Mouse (Mus musculus) hindbrain, embryonic 16.5 days (tissue): ENCODE results near the gene Rnf166. TPM values are rescaled to one million over a fixed set of nuclear protein-coding genes. Genes with fewer than 3 reads are reported as not detected.
A peak's percentile ranks its signal among the peaks of the same experiment; 100 is the strongest.

Experiments used
- ATAC-seq: fragments of 200-750 bp; cut with Nextera tagmentation; 2 replicates; pipeline ENCODE4 v1.8.0; 2017; ENCODE audit warnings: moderate TSS enrichment, moderate library complexity
- H3K27ac ChIP-seq: fragments of 300-500 bp; sonication (generic); 2 replicates; pipeline ENCODE4 v1.5.1; 2014; ENCODE audit warnings: low read depth, mild to moderate bottlenecking, control low read depth, low read length, moderate library complexity
- H3K27me3 ChIP-seq: fragments of 300-500 bp; sonication (generic); replicated peaks from 2 replicates; pipeline ENCODE4 v1.6.1; 2014; ENCODE audit warnings: low read length; ENCODE audit not compliant: control insufficient read depth, insufficient read depth
- H3K36me3 ChIP-seq: fragments of 300-500 bp; sonication (generic); 2 replicates; pipeline ENCODE4 v1.6.1; 2014; ENCODE audit warnings: mild to moderate bottlenecking, low read length, moderate library complexity, mixed read lengths; ENCODE audit not compliant: control insufficient read depth, insufficient read depth
- H3K4me1 ChIP-seq: fragments of 300-500 bp; sonication (generic); 2 replicates; pipeline ENCODE4 v1.6.1; 2014; ENCODE audit warnings: low read depth, low read length; ENCODE audit not compliant: control insufficient read depth, insufficient read depth
- H3K4me2 ChIP-seq: fragments of 300-500 bp; sonication (generic); 2 replicates; pipeline ENCODE4 v1.6.1; 2014; ENCODE audit warnings: mild to moderate bottlenecking, low read length, control low read depth, moderate library complexity
- H3K4me3 ChIP-seq: fragments of 300-500 bp; sonication (generic); 2 replicates; pipeline ENCODE4 v1.5.1; 2014; ENCODE audit warnings: mild to moderate bottlenecking, low read length, control low read depth, moderate library complexity
- H3K9ac ChIP-seq: fragments of 300-500 bp; sonication (generic); 2 replicates; pipeline ENCODE4 v1.6.1; 2014; ENCODE audit warnings: low read depth, mild to moderate bottlenecking, control low read depth, low read length, moderate library complexity
- H3K9me3 ChIP-seq: fragments of 300-500 bp; sonication (generic); 2 replicates; pipeline ENCODE4 v1.6.1; 2014; ENCODE audit warnings: mild to moderate bottlenecking, low read length, moderate library complexity; ENCODE audit not compliant: control insufficient read depth
- whole genome bisulfite sequencing: fragments of 180-500 bp; shearing (Covaris S2); extraction: QIAGEN DNeasy Blood & Tissue Kit; methylation state at CpG from one replicate; pipeline ENCODE4 v1.1.7; 2014; 5-methylcytosine and 5-hydroxymethylcytosine counted together
- polyA plus RNA-seq: library from polyadenylated mRNA; unstranded; fragments of >200 nt; fragmentation: Nextera tagmentation; extraction: Ambion mirVana; gene quantifications from 2 replicates; pipeline ENCODE4 v1.2.1, GENCODE M21; 2015

The Rnf166 gene
- 30.9 and 32.5 TPM in 2 replicates for polyA plus RNA-seq

DNA sequence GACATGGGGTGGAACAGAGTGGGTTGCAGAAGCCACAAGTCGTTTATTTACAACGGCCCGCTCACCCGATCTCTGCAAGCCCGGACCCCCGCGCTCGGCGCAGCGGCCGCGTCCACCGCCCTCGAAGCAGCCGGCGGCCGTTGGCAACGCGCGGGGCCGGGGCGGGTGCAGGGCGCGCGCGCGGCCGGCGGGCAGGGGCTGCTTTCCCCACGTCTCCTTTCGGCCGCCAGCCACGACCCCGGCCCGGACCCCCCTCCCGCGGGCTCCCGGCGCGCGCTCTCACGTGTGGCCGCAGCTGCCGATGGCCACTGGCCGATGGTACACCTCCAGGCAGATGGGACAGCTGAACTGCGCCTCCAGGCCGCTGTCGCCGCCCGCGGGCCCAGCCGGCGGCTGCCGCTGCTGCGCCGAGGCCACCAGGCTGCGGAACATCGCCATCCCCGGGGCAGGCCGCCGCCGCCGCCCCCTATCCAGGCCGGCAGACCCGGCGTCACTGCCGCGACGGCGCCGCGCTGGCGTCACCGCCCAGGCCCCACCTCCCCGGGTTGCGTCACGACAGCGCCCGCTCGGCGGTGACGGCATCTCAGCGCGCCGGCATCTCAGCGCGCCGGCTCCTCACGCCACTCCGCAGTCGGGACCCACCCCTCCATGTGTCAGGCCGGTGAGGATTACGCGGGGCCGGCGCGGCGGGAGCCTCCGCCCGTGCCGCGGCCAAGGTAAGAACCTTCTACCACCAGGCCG lies at the start of gene Rnf166, which contains the start of gene Ctu2:
Gene Rnf166, minus strand, starts transcription at position 485 of the 741 bp plus-strand sequence.
Gene Ctu2, plus strand, starts transcription at position 564 of the 741 bp plus-strand sequence.
- Histone ChIP-seq H3K36me3 (peaks cover 19% of the 10 kb centered on the region), H3K4me2 (peak within 1 kb of the TSS; percentile 98), H3K27ac (peak within 1 kb of the TSS; percentile 87), H3K4me1 (peaks cover 24% of the 10 kb centered on the region), H3K9me3 (no peaks in the 10 kb centered on the region), H3K27me3 (no peaks in the 10 kb centered on the region), H3K4me3 (peak within 1 kb of the TSS; percentile 99), H3K9ac (peak within 1 kb of the TSS; percentile 94)
- peak; percentile 95 for ATAC-seq
- under 1% methylated on average over 89 of the region's 103 CpGs for WGBS

DNA sequence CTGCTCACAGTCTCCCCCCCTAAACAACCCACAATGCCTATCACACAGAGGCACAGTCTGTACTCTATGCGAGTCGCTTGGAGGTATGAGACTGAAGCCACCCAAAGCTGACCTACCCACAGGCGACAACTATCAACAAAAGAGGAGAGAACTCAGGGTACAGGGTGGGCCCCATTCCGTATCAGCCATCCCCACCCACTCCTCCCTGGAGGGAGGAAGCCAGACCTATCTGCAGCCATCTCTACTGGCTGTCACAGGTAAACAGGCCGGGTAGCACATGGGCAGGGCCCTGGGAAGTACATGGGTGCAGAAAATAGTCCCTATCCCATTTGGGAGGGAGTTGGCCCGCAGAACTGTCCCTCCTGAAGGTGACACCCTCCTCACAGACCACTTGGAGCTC lies 49.1 kb upstream of the Rnf166 start:
- H3K9me3 ChIP-seq = no peaks in the 10 kb centered on the region
- WGBS = 76% methylated on average over 6 of the region's 6 CpGs
- no peak for ATAC-seq
- H3K9ac ChIP-seq = no peak overlapping the region; the same call in 1 of the 2 replicates
- peaks cover 19% of the 10 kb centered on the region for H3K4me1 ChIP-seq
- no peaks in the 10 kb centered on the region for H3K36me3 ChIP-seq
- no peaks in the 10 kb centered on the region for H3K27me3 ChIP-seq
- H3K4me2 ChIP-seq = no peak overlapping the region
- H3K27ac ChIP-seq = no peak overlapping the region
- no peak overlapping the region for H3K4me3 ChIP-seq

DNA sequence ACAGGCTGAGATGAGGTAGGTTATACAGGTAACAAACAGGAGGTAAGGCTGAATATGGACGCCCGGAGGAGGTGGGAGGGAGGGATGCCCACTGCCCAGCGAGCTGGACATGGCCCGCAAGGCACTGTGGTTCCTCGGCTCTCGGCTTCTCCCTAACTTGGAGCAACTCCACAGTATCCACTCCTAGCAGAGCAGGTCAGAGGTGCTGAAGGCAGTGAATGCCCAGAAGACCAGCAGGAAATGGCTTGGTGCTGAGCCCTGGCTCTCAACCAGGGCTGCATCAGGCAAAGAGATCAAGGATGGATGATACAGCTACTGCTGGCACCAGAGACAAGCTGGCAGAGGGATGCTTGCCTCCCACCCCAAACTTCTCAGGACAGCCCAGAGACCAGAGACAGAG lies 48.6 kb upstream of the Rnf166 start:
- H3K27me3 ChIP-seq = no peaks in the 10 kb centered on the region
- H3K9me3 ChIP-seq = no peaks in the 10 kb centered on the region
- peak overlapping the region; percentile 54 for H3K27ac ChIP-seq
- no peaks in the 10 kb centered on the region for H3K36me3 ChIP-seq
- H3K9ac ChIP-seq = peak overlapping the region; percentile 17; the same call in 1 of the 2 replicates
- H3K4me3 ChIP-seq = no peak overlapping the region
- ATAC-seq = peak; percentile 18; the same call in 1 of the 2 replicates
- H3K4me2 ChIP-seq = peak overlapping the region; percentile 44; the same call in 1 of the 2 replicates
- 68% methylated on average over 6 of the region's 6 CpGs for WGBS
- H3K4me1 ChIP-seq = peaks cover 19% of the 10 kb centered on the region

DNA sequence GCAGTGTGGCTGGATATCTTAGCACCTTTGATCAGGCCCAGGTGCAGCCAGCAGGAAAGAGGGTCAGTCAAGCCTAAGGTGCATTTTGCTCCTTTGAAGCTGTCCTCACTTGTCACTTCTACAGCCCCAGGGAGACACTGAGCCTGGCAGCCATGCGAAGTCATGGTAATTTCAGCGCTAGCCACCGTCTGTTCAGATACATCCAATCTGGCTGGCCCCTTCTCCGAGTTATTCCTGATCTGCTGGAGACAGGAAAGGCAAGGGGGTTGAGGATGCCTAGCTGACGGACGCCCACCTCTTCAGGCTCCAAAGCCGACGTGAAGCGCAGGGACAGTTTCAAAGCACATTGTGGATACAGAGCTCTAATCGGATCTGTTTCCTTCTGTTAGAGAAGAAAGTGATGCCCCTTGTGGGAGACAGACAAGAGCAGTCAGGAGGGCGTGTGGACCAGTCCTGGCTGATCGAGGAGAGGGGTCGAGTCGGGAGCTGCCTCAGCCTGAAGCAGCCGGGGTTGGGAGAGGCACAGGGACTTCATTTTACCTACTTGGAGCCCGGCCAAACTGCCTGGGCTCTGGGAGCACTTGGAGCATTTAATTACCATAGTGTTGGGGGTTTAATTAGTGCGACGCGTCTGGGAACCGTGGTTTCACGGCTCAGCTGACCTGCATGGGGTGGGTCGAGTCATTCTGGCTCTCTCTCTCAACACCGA lies 47.9 kb upstream of the Rnf166 start:
- H3K9ac ChIP-seq = peak overlapping the region; percentile 35
- H3K27me3 ChIP-seq = no peaks in the 10 kb centered on the region
- H3K4me2 ChIP-seq = peak overlapping the region; percentile 44
- peak overlapping the region; percentile 54 for H3K27ac ChIP-seq
- WGBS = 10% methylated on average over 23 of the region's 23 CpGs
- H3K9me3 ChIP-seq = no peaks in the 10 kb centered on the region
- no peaks in the 10 kb centered on the region for H3K36me3 ChIP-seq
- peak; percentile 49 for ATAC-seq
- peaks cover 19% of the 10 kb centered on the region for H3K4me1 ChIP-seq
- no peak overlapping the region for H3K4me3 ChIP-seq

DNA sequence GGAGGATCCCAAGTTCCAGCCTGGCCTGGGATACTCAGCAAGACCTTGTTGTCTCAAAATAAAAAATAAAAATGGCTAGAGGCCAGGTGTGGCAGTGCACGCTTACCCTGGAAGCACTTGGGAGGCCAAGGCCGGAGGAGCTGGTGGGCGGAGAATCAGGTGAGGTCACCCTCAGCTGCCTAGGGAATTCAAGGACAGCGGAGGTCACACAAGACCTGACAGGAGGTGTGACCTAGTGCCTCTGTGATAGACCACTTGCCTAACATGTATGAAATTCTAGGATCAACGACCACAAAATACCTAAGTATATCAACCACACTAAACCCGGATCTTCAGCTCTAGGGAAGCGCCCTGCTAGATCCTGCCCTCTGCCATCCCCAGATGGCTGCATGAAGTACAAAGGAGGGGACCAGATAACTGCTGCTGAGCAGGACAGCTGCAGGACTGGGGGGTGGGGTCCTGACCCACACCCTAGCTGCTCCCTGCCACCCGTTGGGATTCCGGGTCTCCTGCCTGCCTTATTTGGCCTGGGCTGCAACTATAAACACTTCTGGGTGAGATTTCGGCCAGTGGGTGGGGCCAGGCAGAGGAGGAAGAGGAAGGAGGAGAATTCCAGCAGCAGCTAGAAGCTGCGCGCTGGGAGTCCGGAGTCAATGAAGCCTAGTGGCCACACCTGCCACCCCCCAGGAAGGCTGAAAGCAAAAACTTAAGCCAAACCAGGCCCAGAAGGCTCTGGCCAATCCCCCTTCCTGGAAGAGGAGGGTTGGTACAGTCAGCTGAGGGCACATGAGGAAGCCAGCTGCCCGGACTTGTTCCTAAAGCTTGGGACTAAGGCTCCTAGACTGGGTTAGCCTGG lies 47.2 kb upstream of the Rnf166 start:
- Histone ChIP-seq H3K36me3 (no peaks in the 10 kb centered on the region), H3K9ac (peak overlapping the region; percentile 35), H3K4me3 (no peak overlapping the region), H3K4me2 (no peak overlapping the region; the same call in 1 of the 2 replicates), H3K9me3 (no peaks in the 10 kb centered on the region), H3K4me1 (peaks cover 19% of the 10 kb centered on the region), H3K27me3 (no peaks in the 10 kb centered on the region), H3K27ac (peak overlapping the region; percentile 51)
- WGBS = 52% methylated on average over 14 of the region's 14 CpGs
- peak; percentile 48; the same call in 1 of the 2 replicates for ATAC-seq

DNA sequence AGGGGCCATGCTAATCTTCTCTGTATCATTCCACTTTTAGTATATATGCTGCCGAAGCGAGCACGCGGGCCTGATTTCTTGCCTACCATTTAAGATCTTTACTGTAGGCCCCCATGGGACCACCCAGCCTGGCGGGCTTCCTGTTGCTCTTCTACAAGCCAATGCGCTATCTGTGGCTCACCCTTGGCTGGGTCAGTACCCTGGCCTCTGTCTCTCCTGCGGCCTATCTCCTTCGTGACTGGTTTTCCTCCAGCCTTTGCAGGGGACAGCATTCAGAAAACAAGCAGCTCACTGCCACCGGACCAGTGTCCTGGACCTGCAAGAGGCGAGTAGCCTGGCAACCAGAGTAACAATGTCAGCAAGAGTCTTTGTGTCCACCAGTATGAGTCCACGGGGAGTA lies 44.7 kb upstream of the Rnf166 start:
- no peak overlapping the region for H3K4me3 ChIP-seq
- 70% methylated on average over 11 of the region's 11 CpGs for WGBS
- H3K9me3 ChIP-seq = no peaks in the 10 kb centered on the region
- no peak for ATAC-seq
- H3K27ac ChIP-seq = no peak overlapping the region
- H3K4me1 ChIP-seq = peaks cover 19% of the 10 kb centered on the region
- H3K27me3 ChIP-seq = no peaks in the 10 kb centered on the region
- H3K9ac ChIP-seq = no peak overlapping the region
- no peak overlapping the region for H3K4me2 ChIP-seq
- no peaks in the 10 kb centered on the region for H3K36me3 ChIP-seq

DNA sequence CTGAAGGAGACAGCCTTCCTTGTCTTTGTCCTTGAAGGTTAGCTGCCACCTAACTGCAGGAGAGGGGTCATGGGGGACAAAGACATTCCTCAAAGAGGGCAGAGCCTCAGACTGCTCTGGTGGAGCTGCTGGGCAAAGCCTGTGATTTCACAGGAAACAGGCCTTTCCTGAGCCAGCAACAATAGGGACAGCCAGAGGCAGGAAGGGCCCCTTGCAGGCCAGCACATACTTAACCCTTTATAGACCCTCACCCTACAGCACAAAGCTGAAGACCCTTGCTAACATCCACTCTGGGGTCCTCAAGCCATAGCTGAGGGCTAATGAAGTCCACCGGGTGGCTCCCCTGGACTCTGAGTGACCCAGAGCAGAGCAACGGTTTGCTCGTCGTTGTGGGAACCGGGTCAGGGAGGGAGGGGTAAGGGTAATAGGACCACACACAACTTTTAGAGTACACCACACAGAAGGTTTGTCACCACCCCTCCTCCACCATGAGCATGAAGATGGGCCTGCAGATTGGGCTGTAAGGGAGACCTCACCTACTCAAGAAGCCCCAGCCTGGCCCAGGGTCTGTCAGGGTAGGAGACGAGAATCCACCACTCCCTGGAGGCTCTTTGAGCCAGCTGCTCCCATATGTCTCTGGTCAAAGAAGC lies 41.8 kb upstream of the Rnf166 start:
- Histone ChIP-seq H3K4me1 (no peaks in the 10 kb centered on the region), H3K4me3 (no peak overlapping the region), H3K4me2 (no peak overlapping the region), H3K9ac (no peak overlapping the region), H3K27ac (no peak overlapping the region), H3K9me3 (no peaks in the 10 kb centered on the region), H3K36me3 (no peaks in the 10 kb centered on the region), H3K27me3 (no peaks in the 10 kb centered on the region)
- 16% methylated on average over 6 of the region's 6 CpGs for WGBS
- no peak for ATAC-seq

DNA sequence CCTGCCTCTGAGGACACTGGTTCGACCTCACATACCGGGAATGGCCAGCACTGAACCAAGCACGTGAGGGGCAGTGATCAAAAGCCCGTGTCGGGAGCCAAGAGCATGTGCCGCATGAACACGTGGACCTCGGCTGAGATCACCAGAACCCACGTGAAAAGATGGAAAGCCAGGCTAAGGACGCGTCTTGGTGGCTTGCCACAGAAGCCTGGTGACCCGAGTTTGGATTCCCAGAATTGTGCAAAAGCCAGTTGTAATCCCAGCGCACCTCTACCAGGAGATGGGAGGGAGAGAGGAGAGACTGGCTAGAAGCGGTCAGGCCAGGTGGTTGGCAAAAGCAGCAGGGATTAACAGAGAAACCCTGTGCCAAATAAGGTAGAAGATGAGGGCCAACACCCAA lies 39.8 kb upstream of the Rnf166 start:
- Histone ChIP-seq H3K27ac (no peak overlapping the region), H3K27me3 (no peaks in the 10 kb centered on the region), H3K36me3 (no peaks in the 10 kb centered on the region), H3K4me3 (no peak overlapping the region), H3K9ac (no peak overlapping the region), H3K4me2 (no peak overlapping the region), H3K4me1 (no peaks in the 10 kb centered on the region), H3K9me3 (no peaks in the 10 kb centered on the region)
- ATAC-seq = no peak
- WGBS = 94% methylated on average over 14 of the region's 14 CpGs
